ENCODE assay signal across 8 mouse cellular contexts in the genomic region with DNA sequence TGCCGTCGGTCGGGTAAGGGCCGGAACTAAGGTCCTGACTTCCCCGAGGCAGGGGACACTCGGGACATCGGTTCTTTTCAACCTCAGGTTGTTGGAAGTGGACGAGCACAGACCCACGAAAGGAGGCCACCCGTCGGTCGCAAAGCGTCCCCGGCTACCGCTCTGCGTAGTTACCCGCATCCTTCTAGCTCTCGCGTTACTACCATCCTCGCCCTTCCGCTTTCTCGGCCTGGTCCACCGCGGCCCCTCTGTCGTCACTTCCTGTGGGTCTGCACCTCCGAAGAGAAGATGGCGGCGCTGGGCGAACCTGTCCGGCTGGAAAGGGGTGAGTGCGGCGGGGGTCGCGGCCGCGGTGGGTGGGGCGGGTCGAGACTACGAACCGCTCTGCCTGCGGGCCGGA. TPM values are rescaled to one million over a fixed set of nuclear protein-coding genes. Genes with fewer than 3 reads are reported as not detected.
DNase-seq lines count a peak whose midpoint lies in the region; ATAC-seq lines count a peak whose summit lies in the region.

TSS of gene Lin7c (plus strand) at position 257 of the 400 bp plus-strand sequence.

- H3K9ac ChIP-seq in intestine, embryonic 15.5 days, result peak within 1 kb of the TSS; percentile 89

- under 1% methylated on average over 42 of the region's 42 CpGs for WGBS in intestine, embryonic 15.5 days

- peak; percentile 100 for ATAC-seq in intestine, embryonic 15.5 days

- H3K27ac ChIP-seq in intestine, embryonic 15.5 days, result peak within 1 kb of the TSS; percentile 90

- H3K36me3 ChIP-seq in intestine, embryonic 15.5 days, result peaks cover 6% of the 10 kb centered on the region

- DNase-seq in adrenal gland, adult 8-10 months, result peak; percentile 93
- DNase-seq in embryo, embryonic 11.5 days (ENCODE audit: low read depth, low spot score), result peak; percentile 88
- peak; percentile 85 to 93 for DNase-seq in gastrocnemius, postnatal 36 days
- peak; percentile 95 to 98 for DNase-seq in left cerebral cortex, postnatal 25 days (ENCODE audit: low spot score in 2 of 2)
- DNase-seq in mesoderm, embryonic 11.5 days (ENCODE audit: low read depth, low spot score), result peak; percentile 96
- DNase-seq in right cerebral cortex, postnatal 25 days, result peak; percentile 94
- DNase-seq in urinary bladder, postnatal 36 days (ENCODE audit: low spot score in 2 of 2), result peak; percentile 91 to 94

- intact Hi-C loops in gastrocnemius, postnatal 36 days (cut with DNase I), result no loop called here
- intact Hi-C loops in left cerebral cortex, postnatal 25 days (cut with DNase I), result loop anchor here (10.0 kb wide), 1 partner anchor 1926 kb away; no protein-coding TSS in a partner anchor

- peak within 1 kb of the TSS; percentile 65 for H3K4me2 ChIP-seq in intestine, embryonic 15.5 days (replicated peaks)

- no peaks in the 10 kb centered on the region for H3K27me3 ChIP-seq in intestine, embryonic 15.5 days (replicated peaks)

- H3K9me3 ChIP-seq in intestine, embryonic 15.5 days, result no peaks in the 10 kb centered on the region

- peaks cover 7% of the 10 kb centered on the region; the same call in 1 of the 2 replicates for H3K4me1 ChIP-seq in intestine, embryonic 15.5 days (replicated peaks)

- H3K4me3 ChIP-seq in intestine, embryonic 15.5 days (replicated peaks), result peak within 1 kb of the TSS; percentile 82

RNA-seq across cellular contexts. Expression of gene Lin7c, which starts in this region (rescaled TPM):
- 100 to 1,000 TPM in 2 of 4 experiments, 10 to 100 TPM in 2; 87.9 to 104 (median 97.9) TPM for total RNA-seq in adrenal gland, adult 8-10 months (2022)
- 10 to 100 TPM; 22.5 to 27.8 TPM for total RNA-seq in gastrocnemius, postnatal 36 days (2021)
- polyA plus RNA-seq in intestine, embryonic 15.5 days (2015; fragmentation: Nextera tagmentation; extraction: Ambion mirVana), result 64.3 and 72.0 TPM in 2 replicates
- total RNA-seq in left cerebral cortex, postnatal 25 days (2021), result 10 to 100 TPM; 74.6 to 75.6 TPM

Comparison
In these comparisons a context has a peak if more than half of its experiments do, and no peak if none do; other contexts are left out.
1. Peak in every context shown above with its lines: DNase-seq, ATAC-seq, H3K4me3 ChIP-seq and H3K27ac ChIP-seq.